Mouse (Mus musculus): ENCODE data around the gene Prr30.
"Not testable (repeated sequence)": the region's sequence is repeated elsewhere in the genome, so short reads cannot be mapped to it uniquely, and the experiment has no call there.

The Prr30 gene

GRCm38 (mm10) chr14:101200230-101200629 lies at the start of gene Prr30:
Prr30 (minus strand) TSS chr14:101200330.
- no peak for DNase-seq (ENCODE audit: low spot score in 2 of 2)

GRCm38 (mm10) chr14:101246793-101247192 lies 46.7 kb upstream of the Prr30 start:
- DNase-seq (ENCODE audit: low spot score in 2 of 2), result no peak

DNA sequence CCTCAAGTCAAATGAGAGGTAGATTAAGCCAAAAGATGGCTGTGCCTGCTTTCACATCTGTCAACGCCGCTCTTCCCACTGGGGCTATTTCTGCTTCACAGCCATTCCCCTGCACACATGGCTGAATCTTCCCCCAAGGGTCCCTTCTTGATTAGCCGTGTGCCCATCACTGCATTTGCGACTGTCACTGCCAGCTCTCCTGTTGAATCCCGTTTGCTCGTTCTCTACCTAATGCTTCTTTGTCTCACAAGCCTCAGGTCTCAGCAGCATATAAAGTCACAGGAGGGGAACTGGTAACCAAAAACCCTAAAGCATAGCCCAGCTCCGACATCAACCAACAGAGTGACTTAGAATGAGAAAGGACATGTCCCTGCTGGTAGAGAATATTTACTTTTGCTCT lies 45.6 kb upstream of the Prr30 start:
- no peak for DNase-seq (ENCODE audit: low spot score in 2 of 2)

- DNase-seq (ENCODE audit: low spot score in 2 of 2), result not testable (repeated sequence)
These were observed 44.3 kb upstream of the Prr30 start for GRCm38 (mm10) chr14:101244441-101244840.

- no peak for DNase-seq (ENCODE audit: low spot score in 2 of 2)
These were observed 37.8 kb upstream of the Prr30 start for GRCm38 (mm10) chr14:101237965-101238364.

DNA sequence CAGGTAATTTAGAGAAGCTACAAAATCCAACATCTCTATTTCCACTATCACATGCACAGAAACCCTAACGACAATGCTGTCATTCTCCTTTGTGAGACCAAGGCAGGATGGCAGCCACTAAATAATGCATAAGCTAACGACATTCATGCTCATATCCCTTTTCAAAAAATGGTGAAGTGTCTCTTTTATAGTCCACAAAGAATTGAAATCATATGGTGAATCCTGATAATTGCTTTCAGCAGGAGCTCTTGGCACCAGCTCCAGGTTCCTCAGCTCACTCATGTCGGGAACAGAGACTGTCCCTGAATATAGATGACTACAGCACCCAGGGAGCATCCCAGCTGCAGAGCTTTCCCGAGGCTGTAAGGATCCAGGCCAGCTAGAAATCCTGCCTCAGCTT lies 28.9 kb upstream of the Prr30 start:
- no peak for DNase-seq (ENCODE audit: low spot score in 2 of 2)

DNA sequence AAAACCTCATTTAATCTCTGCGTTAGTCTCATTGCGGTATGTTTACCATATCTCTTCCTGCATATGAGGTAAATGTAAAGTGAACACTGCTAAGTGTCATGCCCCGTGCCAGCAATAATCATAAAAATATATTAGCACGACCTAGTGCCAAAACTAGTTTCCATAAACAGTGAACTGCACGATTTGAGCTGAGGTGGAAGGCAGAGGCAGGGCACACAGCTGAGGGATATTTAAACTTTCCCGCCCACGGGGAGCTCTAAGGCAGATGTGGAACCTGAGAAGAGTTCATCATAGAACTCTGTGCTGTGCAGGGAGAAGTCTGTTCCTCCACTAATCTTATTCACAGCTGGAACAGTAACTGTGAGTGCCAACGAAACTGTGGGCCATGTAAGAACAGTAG lies 22.2 kb upstream of the Prr30 start:
- DNase-seq (ENCODE audit: low spot score in 2 of 2), result no peak

DNA sequence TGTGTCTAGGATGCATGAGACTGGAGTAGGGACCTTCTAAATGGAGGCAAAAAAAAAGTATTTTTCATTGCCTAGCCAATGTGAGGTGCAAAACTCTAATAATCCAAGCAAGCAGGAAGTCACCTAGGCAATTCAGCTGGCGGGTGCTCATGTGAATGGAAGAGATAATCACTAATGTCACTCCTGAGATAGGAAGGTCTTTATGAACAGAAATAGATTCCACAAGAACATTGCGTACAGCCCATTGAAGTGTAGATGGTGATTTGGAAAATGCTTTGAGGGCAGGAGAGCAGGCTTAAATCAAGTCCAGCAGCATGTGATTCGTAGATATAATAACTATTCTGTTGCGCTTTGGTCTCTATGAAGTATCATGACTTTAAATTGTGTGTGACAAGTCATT lies 27.9 kb downstream of the Prr30 start:
- DNase-seq (ENCODE audit: low spot score in 2 of 2), result no peak

Measured in spleen, postnatal 36 days (tissue).